ENCODE assay signal across 31 mouse cellular contexts in genomic region chr17:25786781-25787504, GRCm38 (mm10). TPM values are rescaled to one million over a fixed set of nuclear protein-coding genes. Genes with fewer than 3 reads are reported as not detected.
DNase-seq lines count a peak whose midpoint lies in the region; ATAC-seq and TF ChIP-seq lines count a peak whose summit lies in the region.
"Had no signal": no experiment of that assay in that cellular context is flagged by ENCODE, and none has a peak within 500 bp of the region (broad histone marks: within the 10 kb centered on the region; RNA-seq: fewer than 3 reads in every experiment).

No protein-coding gene starts in this region.

- peaks cover 54% of the 10 kb centered on the region for H3K4me1 ChIP-seq in forebrain, embryonic 10.5 days
- peaks cover 6% of the 10 kb centered on the region for H3K4me1 ChIP-seq in forebrain, postnatal 0 days (ENCODE audit: insufficient read depth)
- H3K4me1 ChIP-seq in hindbrain, embryonic 13.5 days (replicated peaks): peaks cover 46% of the 10 kb centered on the region
- peaks cover 13% of the 10 kb centered on the region for H3K4me1 ChIP-seq in hindbrain, embryonic 11.5 days (replicated peaks; ENCODE audit: control insufficient read depth, insufficient read depth, low read length)

- H3K9me3 ChIP-seq in forebrain, embryonic 10.5 days: no peaks in the 10 kb centered on the region
- no peaks in the 10 kb centered on the region for H3K9me3 ChIP-seq in forebrain, postnatal 0 days (ENCODE audit: low read length)
- no peaks in the 10 kb centered on the region for H3K9me3 ChIP-seq in hindbrain, embryonic 13.5 days
- no peaks in the 10 kb centered on the region for H3K9me3 ChIP-seq in hindbrain, embryonic 11.5 days (ENCODE audit: control insufficient read depth, low read length)
- H3K9me3 ChIP-seq: forebrain, embryonic 12.5 days; forebrain, embryonic 15.5 days; heart, embryonic 12.5 days; heart, embryonic 15.5 days; hindbrain, embryonic 12.5 days had no signal

- H3K4me2 ChIP-seq in forebrain, postnatal 0 days (ENCODE audit: low read depth): no peak overlapping the region
- H3K4me2 ChIP-seq in hindbrain, embryonic 13.5 days: no peak overlapping the region
- no peak overlapping the region for H3K4me2 ChIP-seq in hindbrain, embryonic 11.5 days (replicated peaks; ENCODE audit: low read depth, low read length)
- H3K4me2 ChIP-seq in myocyte (ENCODE audit: low read depth): no peak overlapping the region
- H3K4me2 ChIP-seq: forebrain, embryonic 12.5 days; forebrain, embryonic 15.5 days; heart, embryonic 12.5 days; heart, embryonic 15.5 days; hindbrain, embryonic 12.5 days had no signal

- no peak overlapping the region for H3K27ac ChIP-seq in forebrain, embryonic 10.5 days
- no peak overlapping the region for H3K27ac ChIP-seq in forebrain, postnatal 0 days (ENCODE audit: low read depth, low read length)
- no peak overlapping the region for H3K27ac ChIP-seq in hindbrain, embryonic 13.5 days
- H3K27ac ChIP-seq in hindbrain, embryonic 11.5 days (ENCODE audit: low read depth, low read length): no peak overlapping the region
- H3K27ac ChIP-seq: forebrain, embryonic 12.5 days; forebrain, embryonic 15.5 days; heart, embryonic 15.5 days; hindbrain, embryonic 12.5 days had no signal

- H3K4me3 ChIP-seq in forebrain, embryonic 10.5 days: 0 out of 2 replicates have a peak overlapping the region, but pooled peaks have one; percentile 5
- H3K4me3 ChIP-seq in forebrain, postnatal 0 days (ENCODE audit: low read depth, low read length): no peak overlapping the region
- H3K4me3 ChIP-seq in hindbrain, embryonic 13.5 days: no peak overlapping the region
- no peak overlapping the region for H3K4me3 ChIP-seq in hindbrain, embryonic 11.5 days (ENCODE audit: low read depth, low read length)
- no peak overlapping the region for H3K4me3 ChIP-seq in myocyte
- H3K4me3 ChIP-seq: forebrain, embryonic 12.5 days; forebrain, embryonic 15.5 days; heart, embryonic 12.5 days; heart, embryonic 15.5 days; hindbrain, embryonic 12.5 days had no signal

- no peaks in the 10 kb centered on the region for H3K27me3 ChIP-seq in forebrain, embryonic 10.5 days (ENCODE audit: poor library complexity, severe bottlenecking)
- no peaks in the 10 kb centered on the region for H3K27me3 ChIP-seq in forebrain, postnatal 0 days (ENCODE audit: insufficient read depth, low read length)
- no peaks in the 10 kb centered on the region for H3K27me3 ChIP-seq in hindbrain, embryonic 13.5 days
- H3K27me3 ChIP-seq in hindbrain, embryonic 11.5 days (ENCODE audit: control insufficient read depth, insufficient read depth, low read length): no peaks in the 10 kb centered on the region
- no peaks in the 10 kb centered on the region for H3K27me3 ChIP-seq in myocyte (ENCODE audit: control insufficient read depth, insufficient read depth, insufficient read length)
- H3K27me3 ChIP-seq: forebrain, embryonic 12.5 days; forebrain, embryonic 15.5 days; heart, embryonic 12.5 days; heart, embryonic 15.5 days; hindbrain, embryonic 12.5 days had no signal

- ATAC-seq in forebrain, postnatal 0 days: no peak
- no peak for ATAC-seq in hindbrain, embryonic 13.5 days (ENCODE audit: low FRiP score)
- ATAC-seq in hindbrain, embryonic 11.5 days (ENCODE audit: low FRiP score): no peak
- ATAC-seq: activated CD4-positive, CD25-positive, alpha-beta regulatory T cell, adult 4 months; forebrain, embryonic 15.5 days; hindbrain, embryonic 16.5 days; inflammation-experienced regulatory T-cells, adult 6 months; intestine, embryonic 16.5 days had no signal

- no peak overlapping the region for H3ac ChIP-seq in myocyte (ENCODE audit: control insufficient read depth, insufficient read length)

- WGBS in forebrain, embryonic 10.5 days: 93% methylated on average over 9 of the region's 9 CpGs
- 93% methylated on average over 9 of the region's 9 CpGs for WGBS in forebrain, postnatal 0 days
- 94% methylated on average over 9 of the region's 9 CpGs for WGBS in hindbrain, embryonic 13.5 days
- 90% methylated on average over 9 of the region's 9 CpGs for WGBS in hindbrain, embryonic 11.5 days

- H3K79me2 ChIP-seq in myocyte (ENCODE audit: control insufficient read depth, insufficient read depth): no peaks in the 10 kb centered on the region

- peaks cover 65% of the 10 kb centered on the region for H3K36me3 ChIP-seq in forebrain, embryonic 10.5 days (replicated peaks)
- peaks cover 36% of the 10 kb centered on the region for H3K36me3 ChIP-seq in forebrain, postnatal 0 days (ENCODE audit: insufficient read depth)
- peaks cover 46% of the 10 kb centered on the region for H3K36me3 ChIP-seq in hindbrain, embryonic 13.5 days
- no peaks in the 10 kb centered on the region; the same call in 1 of the 2 replicates for H3K36me3 ChIP-seq in hindbrain, embryonic 11.5 days (ENCODE audit: control insufficient read depth, insufficient read depth, low read length)
- H3K36me3 ChIP-seq in myocyte (ENCODE audit: control insufficient read depth, insufficient read depth): peaks cover 1% of the 10 kb centered on the region

- no peak overlapping the region for H3K9ac ChIP-seq in forebrain, postnatal 0 days
- H3K9ac ChIP-seq in hindbrain, embryonic 13.5 days: 0 out of 2 replicates have a peak overlapping the region, but pooled peaks have one; percentile 13
- no peak overlapping the region for H3K9ac ChIP-seq in hindbrain, embryonic 11.5 days (ENCODE audit: low read depth, low read length)
- H3K9ac ChIP-seq: forebrain, embryonic 12.5 days; forebrain, embryonic 15.5 days; heart, embryonic 12.5 days; heart, embryonic 15.5 days; hindbrain, embryonic 12.5 days had no signal

- peak; percentile 10 for DNase-seq in cerebellum, adult 11 months
- DNase-seq in cerebellum, postnatal 25 days: no peak
- DNase-seq in forebrain, embryonic 10.5 days (ENCODE audit: extremely low spot score, low spot score): no peak
- no peak for DNase-seq in forebrain, postnatal 0 days
- DNase-seq in hindbrain, embryonic 11.5 days (ENCODE audit: low spot score): no peak
- DNase-seq in adrenal gland, postnatal 14 days: no peak
- DNase-seq: adrenal gland, adult 8-10 months; adrenal gland, postnatal 36 days; cerebellum, adult 9-11 months; gastrocnemius, postnatal 10 days; gastrocnemius, postnatal 36 days; heart, postnatal 10 days; heart, postnatal 36 days; kidney, adult 18-20 months; kidney, adult 9 months had no signal

- no peak for TF ChIP-seq POLR2A in myocyte (IDR thresholded peaks at IDR 0.05; ENCODE audit: insufficient read length, low read depth)

- no peak for TF ChIP-seq CTCF in forebrain, postnatal 0 days (IDR thresholded peaks at IDR 0.05; ENCODE audit: low read depth)

TF ChIP-seq in myocyte, 11 proteins besides CTCF, POLR2A, EP300 and RAD21:
- TF ChIP-seq POLR2AphosphoS2 (IDR thresholded peaks at IDR 0.05; ENCODE audit: insufficient read length, low read depth): peak; percentile 58
- TF ChIP-seq MYOD1 (IDR thresholded peaks at IDR 0.05; ENCODE audit: control insufficient read depth in 1 of 3, insufficient read length in 2 of 3, low read depth in 2 of 3): no peak
TF ChIP-seq in myocyte: peak in this region for 1.

RNA-seq across cellular contexts. Expression of gene Ccdc78, which starts 0.6 kb away (rescaled TPM):
- 1.4 and 1.5 TPM in 2 replicates for polyA plus RNA-seq in forebrain, embryonic 10.5 days (2016; fragmentation: Nextera tagmentation; extraction: Ambion mirVana)
- 0.31 TPM in 1 of 2 replicates, not detected in the other for total RNA-seq in forebrain, postnatal 0 days (2014; rRNA removed)
- 0.36 and 0.45 TPM in 2 replicates for polyA plus RNA-seq in forebrain, postnatal 0 days (2015; fragmentation: Nextera tagmentation; extraction: Ambion mirVana)
- 0.16 and 0.36 TPM in 2 replicates for polyA plus RNA-seq in hindbrain, embryonic 13.5 days (2015; fragmentation: Nextera tagmentation; extraction: Ambion mirVana)
- 0.42 TPM in 1 of 2 replicates, not detected in the other for polyA plus RNA-seq in hindbrain, embryonic 11.5 days (2014; fragmentation: Nextera tagmentation; extraction: Ambion mirVana)
- polyA plus RNA-seq in myocyte (2012; fragmentation: generic; extraction: Trizol): 0.08 TPM
- total RNA-seq in adrenal gland, postnatal 14 days (2021): not detected in 2 replicates
- total RNA-seq: adrenal gland, postnatal 36 days; gastrocnemius, adult 18-20 months; gastrocnemius, postnatal 10 days; gastrocnemius, postnatal 36 days; heart, postnatal 36 days had no signal
- polyA plus RNA-seq: embryonic facial prominence, embryonic 11.5 days had no signal

RNA-seq across cellular contexts. Expression of gene Haghl, which starts 1.5 kb away (rescaled TPM):
- polyA plus RNA-seq in forebrain, embryonic 10.5 days (2016; fragmentation: Nextera tagmentation; extraction: Ambion mirVana): 74.4 and 76.0 TPM in 2 replicates
- 118 and 141 TPM in 2 replicates for total RNA-seq in forebrain, postnatal 0 days (2014; rRNA removed)
- polyA plus RNA-seq in forebrain, postnatal 0 days (2015; fragmentation: Nextera tagmentation; extraction: Ambion mirVana): 139 and 154 TPM in 2 replicates
- polyA plus RNA-seq in hindbrain, embryonic 13.5 days (2015; fragmentation: Nextera tagmentation; extraction: Ambion mirVana): 125 and 138 TPM in 2 replicates
- polyA plus RNA-seq in hindbrain, embryonic 11.5 days (2014; fragmentation: Nextera tagmentation; extraction: Ambion mirVana): 63.6 and 70.3 TPM in 2 replicates
- polyA plus RNA-seq in myocyte (2012; fragmentation: generic; extraction: Trizol): 29.8 TPM
- total RNA-seq in adrenal gland, postnatal 14 days (2021): 21.8 and 27.2 TPM in 2 replicates

RNA-seq across cellular contexts. Expression of gene Fam173a, which starts 5.8 kb away (rescaled TPM):
- 68.4 and 79.1 TPM in 2 replicates for polyA plus RNA-seq in forebrain, embryonic 10.5 days (2016; fragmentation: Nextera tagmentation; extraction: Ambion mirVana)
- 82.5 and 84.2 TPM in 2 replicates for total RNA-seq in forebrain, postnatal 0 days (2014; rRNA removed)
- 76.0 and 78.3 TPM in 2 replicates for polyA plus RNA-seq in forebrain, postnatal 0 days (2015; fragmentation: Nextera tagmentation; extraction: Ambion mirVana)
- 86.6 and 86.8 TPM in 2 replicates for polyA plus RNA-seq in hindbrain, embryonic 13.5 days (2015; fragmentation: Nextera tagmentation; extraction: Ambion mirVana)
- polyA plus RNA-seq in hindbrain, embryonic 11.5 days (2014; fragmentation: Nextera tagmentation; extraction: Ambion mirVana): 64.8 and 70.9 TPM in 2 replicates
- 61.0 TPM for polyA plus RNA-seq in myocyte (2012; fragmentation: generic; extraction: Trizol)
- 55.4 and 60.2 TPM in 2 replicates for total RNA-seq in adrenal gland, postnatal 14 days (2021)

RNA-seq across cellular contexts. Expression of gene AC134908.4, which starts 8.5 kb away (rescaled TPM):
- 2.4 and 4.0 TPM in 2 replicates for polyA plus RNA-seq in forebrain, embryonic 10.5 days (2016; fragmentation: Nextera tagmentation; extraction: Ambion mirVana)
- 0.31 TPM in 1 of 2 replicates, not detected in the other for total RNA-seq in forebrain, postnatal 0 days (2014; rRNA removed)
- 1.1 TPM in 1 of 2 replicates, not detected in the other for polyA plus RNA-seq in forebrain, postnatal 0 days (2015; fragmentation: Nextera tagmentation; extraction: Ambion mirVana)
- 0.60 TPM in 1 of 2 replicates, not detected in the other for polyA plus RNA-seq in hindbrain, embryonic 13.5 days (2015; fragmentation: Nextera tagmentation; extraction: Ambion mirVana)
- 0.56 TPM in 1 of 2 replicates, not detected in the other for polyA plus RNA-seq in hindbrain, embryonic 11.5 days (2014; fragmentation: Nextera tagmentation; extraction: Ambion mirVana)
- polyA plus RNA-seq in myocyte (2012; fragmentation: generic; extraction: Trizol): not detected
- total RNA-seq in adrenal gland, postnatal 14 days (2021): not detected in 2 replicates
- total RNA-seq: adrenal gland, adult 8-10 months; adrenal gland, postnatal 36 days; ES-E14; gastrocnemius, adult 18-20 months; gastrocnemius, postnatal 10 days; gastrocnemius, postnatal 36 days; granulocyte monocyte progenitor cell, adult 5-6 weeks; heart, postnatal 10 days had no signal
- polyA plus RNA-seq: activated CD4-positive, CD25-positive, alpha-beta regulatory T cell, adult 4 months; embryonic facial prominence, embryonic 11.5 days; embryonic facial prominence, embryonic 14.5 days; forebrain, embryonic 12.5 days; forebrain, embryonic 15.5 days; inflammation-experienced regulatory T-cells, adult 6 months; intestine, embryonic 16.5 days had no signal

RNA-seq across cellular contexts. Expression of gene Metrn, which starts 10.0 kb away (rescaled TPM):
- polyA plus RNA-seq in forebrain, embryonic 10.5 days (2016; fragmentation: Nextera tagmentation; extraction: Ambion mirVana): 197 and 204 TPM in 2 replicates
- 136 and 148 TPM in 2 replicates for total RNA-seq in forebrain, postnatal 0 days (2014; rRNA removed)
- polyA plus RNA-seq in forebrain, postnatal 0 days (2015; fragmentation: Nextera tagmentation; extraction: Ambion mirVana): 56.9 and 59.3 TPM in 2 replicates
- polyA plus RNA-seq in hindbrain, embryonic 13.5 days (2015; fragmentation: Nextera tagmentation; extraction: Ambion mirVana): 45.4 and 57.6 TPM in 2 replicates
- 16.9 and 24.1 TPM in 2 replicates for polyA plus RNA-seq in hindbrain, embryonic 11.5 days (2014; fragmentation: Nextera tagmentation; extraction: Ambion mirVana)
- 44.4 TPM for polyA plus RNA-seq in myocyte (2012; fragmentation: generic; extraction: Trizol)
- 24.7 and 27.3 TPM in 2 replicates for total RNA-seq in adrenal gland, postnatal 14 days (2021)
